Mouse (Mus musculus) neural tube, embryonic 13.5 days (tissue): ENCODE measurements around the gene Vdac1. TPM values are rescaled to one million over a fixed set of nuclear protein-coding genes. Genes with fewer than 3 reads are reported as not detected.

Experiments
- ATAC-seq: fragments of 200-750 bp; cut with Nextera tagmentation; 2 replicates; pipeline ENCODE4 v1.8.0; 2017; ENCODE audit warnings: low read depth, mild to moderate bottlenecking, moderate TSS enrichment, moderate library complexity
- H3K27ac ChIP-seq: fragments of 300-500 bp; sonication (generic); replicated peaks from 2 replicates; pipeline ENCODE4 v1.5.1; 2015; ENCODE audit warnings: moderate library complexity, mild to moderate bottlenecking, inconsistent platforms
- H3K27me3 ChIP-seq: fragments of 300-500 bp; sonication (generic); 2 replicates; pipeline ENCODE4 v1.6.1; 2015; ENCODE audit warnings: mild to moderate bottlenecking, inconsistent platforms
- H3K36me3 ChIP-seq: fragments of 300-500 bp; sonication (generic); 2 replicates; pipeline ENCODE4 v1.6.1; 2015; ENCODE audit warnings: mild to moderate bottlenecking, inconsistent platforms
- H3K4me1 ChIP-seq: fragments of 300-500 bp; sonication (generic); replicated peaks from 2 replicates; pipeline ENCODE4 v1.6.1; 2015; ENCODE audit warnings: inconsistent platforms
- H3K4me2 ChIP-seq: fragments of 300-500 bp; sonication (generic); 2 replicates; pipeline ENCODE4 v1.6.1; 2015; ENCODE audit warnings: inconsistent platforms, mild to moderate bottlenecking, moderate library complexity
- H3K4me3 ChIP-seq: fragments of 300-500 bp; sonication (generic); 2 replicates; pipeline ENCODE4 v1.5.1; 2015; ENCODE audit warnings: mild to moderate bottlenecking, inconsistent platforms
- H3K9ac ChIP-seq: fragments of 300-500 bp; sonication (generic); 2 replicates; pipeline ENCODE4 v1.6.1; 2015; ENCODE audit warnings: moderate library complexity, mild to moderate bottlenecking, inconsistent platforms
- H3K9me3 ChIP-seq: fragments of 300-500 bp; sonication (generic); 2 replicates; pipeline ENCODE4 v1.6.1; 2016; ENCODE audit warnings: inconsistent platforms
- WGBS: fragments of 180-500 bp; shearing (Covaris S2); methylation state at CpG from one replicate; pipeline ENCODE4 v1.1.7; 2015; 5-methylcytosine and 5-hydroxymethylcytosine counted together
- polyA plus RNA-seq: library from polyadenylated mRNA; unstranded; fragments of >200 nt; fragmentation: Nextera tagmentation; extraction: Ambion mirVana; gene quantifications from 2 replicates; pipeline ENCODE4 v1.2.1, GENCODE M21; 2015

Vdac1 gene
- polyA plus RNA-seq, 1 experiment from 2014 or later: 296 TPM

GRCm38 (mm10) chr11:52404209-52404608 lies 43.5 kb downstream of the Vdac1 start:
- H3K9me3 ChIP-seq: no peaks in the 10 kb centered on the region
- H3K36me3 ChIP-seq: peaks cover 58% of the 10 kb centered on the region
- H3K4me3 ChIP-seq: no peak overlapping the region
- H3K4me2 ChIP-seq: no peak overlapping the region
- WGBS: 93% methylated on average over 5 of the region's 5 CpGs
- H3K9ac ChIP-seq: no peak overlapping the region
- ATAC-seq: no peak
- H3K27me3 ChIP-seq: no peaks in the 10 kb centered on the region
- H3K4me1 ChIP-seq: peaks cover 13% of the 10 kb centered on the region
- H3K27ac ChIP-seq: no peak overlapping the region

GRCm38 (mm10) chr11:52405196-52405688 lies 44.6 kb downstream of the Vdac1 start:
- no peak overlapping the region for H3K4me2 ChIP-seq
- H3K36me3 ChIP-seq: peaks cover 68% of the 10 kb centered on the region
- no peak overlapping the region for H3K9ac ChIP-seq
- WGBS: 72% methylated on average over 9 of the region's 9 CpGs
- no peak for ATAC-seq
- no peaks in the 10 kb centered on the region for H3K9me3 ChIP-seq
- H3K27me3 ChIP-seq: no peaks in the 10 kb centered on the region
- peaks cover 7% of the 10 kb centered on the region for H3K4me1 ChIP-seq
- H3K4me3 ChIP-seq: no peak overlapping the region
- no peak overlapping the region for H3K27ac ChIP-seq

GRCm38 (mm10) chr11:52409316-52409715 lies 48.7 kb downstream of the Vdac1 start:
- H3K4me3 ChIP-seq: no peak overlapping the region
- H3K36me3 ChIP-seq: peaks cover 68% of the 10 kb centered on the region
- H3K27me3 ChIP-seq: no peaks in the 10 kb centered on the region
- H3K9ac ChIP-seq: no peak overlapping the region
- no peak overlapping the region for H3K4me2 ChIP-seq
- no peak for ATAC-seq
- no peaks in the 10 kb centered on the region for H3K9me3 ChIP-seq
- no peaks in the 10 kb centered on the region for H3K4me1 ChIP-seq
- WGBS: 91% methylated on average over 5 of the region's 5 CpGs
- no peak overlapping the region for H3K27ac ChIP-seq

GRCm38 (mm10) chr11:52418358-52418757 lies 57.7 kb downstream of the Vdac1 start:
- no peak overlapping the region for H3K27ac ChIP-seq
- no peaks in the 10 kb centered on the region for H3K36me3 ChIP-seq
- H3K9me3 ChIP-seq: no peaks in the 10 kb centered on the region
- no peak overlapping the region for H3K4me3 ChIP-seq
- 78% methylated on average over 5 of the region's 5 CpGs for WGBS
- no peak overlapping the region for H3K9ac ChIP-seq
- peaks cover 16% of the 10 kb centered on the region for H3K27me3 ChIP-seq
- peaks cover 10% of the 10 kb centered on the region; the same call in 1 of the 2 replicates for H3K4me1 ChIP-seq
- no peak for ATAC-seq
- H3K4me2 ChIP-seq: no peak overlapping the region

GRCm38 (mm10) chr11:52419246-52419645 lies 58.6 kb downstream of the Vdac1 start:
- no peak overlapping the region for H3K9ac ChIP-seq
- H3K27ac ChIP-seq: no peak overlapping the region
- no peak overlapping the region for H3K4me3 ChIP-seq
- H3K4me1 ChIP-seq: peaks cover 10% of the 10 kb centered on the region; the same call in 1 of the 2 replicates
- no peaks in the 10 kb centered on the region for H3K9me3 ChIP-seq
- no peaks in the 10 kb centered on the region for H3K36me3 ChIP-seq
- ATAC-seq: no peak
- peaks cover 24% of the 10 kb centered on the region for H3K27me3 ChIP-seq
- no peak overlapping the region for H3K4me2 ChIP-seq
- 45% methylated on average over 5 of the region's 5 CpGs for WGBS

GRCm38 (mm10) chr11:52419861-52420260 lies 59.2 kb downstream of the Vdac1 start:
- H3K4me3 ChIP-seq: no peak overlapping the region
- H3K4me2 ChIP-seq: no peak overlapping the region
- H3K36me3 ChIP-seq: no peaks in the 10 kb centered on the region
- WGBS: 85% methylated on average over 7 of the region's 7 CpGs
- H3K9ac ChIP-seq: no peak overlapping the region
- no peak for ATAC-seq
- H3K27ac ChIP-seq: no peak overlapping the region
- peaks cover 25% of the 10 kb centered on the region for H3K27me3 ChIP-seq
- no peaks in the 10 kb centered on the region for H3K9me3 ChIP-seq
- peaks cover 10% of the 10 kb centered on the region; the same call in 1 of the 2 replicates for H3K4me1 ChIP-seq

- no peaks in the 10 kb centered on the region for H3K36me3 ChIP-seq
- no peak overlapping the region for H3K4me3 ChIP-seq
- H3K4me1 ChIP-seq: peaks cover 10% of the 10 kb centered on the region; the same call in 1 of the 2 replicates
- WGBS: 51% methylated on average over 12 of the region's 12 CpGs
- H3K27ac ChIP-seq: no peak overlapping the region
- H3K9ac ChIP-seq: no peak overlapping the region
- ATAC-seq: no peak
- H3K9me3 ChIP-seq: no peaks in the 10 kb centered on the region
- peaks cover 25% of the 10 kb centered on the region for H3K27me3 ChIP-seq
- H3K4me2 ChIP-seq: no peak overlapping the region
These were observed 59.8 kb downstream of the Vdac1 start for GRCm38 (mm10) chr11:52420296-52421052.

- H3K27ac ChIP-seq: no peak overlapping the region
- H3K36me3 ChIP-seq: no peaks in the 10 kb centered on the region
- H3K4me2 ChIP-seq: no peak overlapping the region
- no peak for ATAC-seq
- whole genome bisulfite sequencing: 25% methylated on average over 12 of the region's 12 CpGs
- no peaks in the 10 kb centered on the region for H3K9me3 ChIP-seq
- H3K27me3 ChIP-seq: peaks cover 25% of the 10 kb centered on the region
- no peak overlapping the region for H3K9ac ChIP-seq
- H3K4me1 ChIP-seq: peaks cover 17% of the 10 kb centered on the region
- H3K4me3 ChIP-seq: no peak overlapping the region
These were observed 60.6 kb downstream of the Vdac1 start for GRCm38 (mm10) chr11:52421053-52421778.

- Histone ChIP-seq H3K4me1 (peaks cover 23% of the 10 kb centered on the region), H3K9ac (no peak overlapping the region), H3K27ac (no peak overlapping the region), H3K36me3 (no peaks in the 10 kb centered on the region), H3K9me3 (peaks cover 6% of the 10 kb centered on the region; the same call in 1 of the 2 replicates), H3K4me2 (no peak overlapping the region), H3K27me3 (peaks cover 39% of the 10 kb centered on the region), H3K4me3 (no peak overlapping the region)
- ATAC-seq: no peak
- 71% methylated on average over 6 of the region's 6 CpGs for WGBS
These were observed 68.8 kb downstream of the Vdac1 start for GRCm38 (mm10) chr11:52429440-52429839.

GRCm38 (mm10) chr11:52431594-52431993 lies 70.9 kb downstream of the Vdac1 start:
- Histone ChIP-seq H3K4me3 (no peak overlapping the region), H3K9ac (no peak overlapping the region), H3K9me3 (peaks cover 6% of the 10 kb centered on the region; the same call in 1 of the 2 replicates), H3K36me3 (no peaks in the 10 kb centered on the region), H3K4me2 (no peak overlapping the region), H3K4me1 (peaks cover 12% of the 10 kb centered on the region), H3K27ac (0 out of 2 replicates have a peak overlapping the region, but pooled peaks have one; percentile 54), H3K27me3 (peaks cover 59% of the 10 kb centered on the region)
- peak; percentile 90 for ATAC-seq
- WGBS: 19% methylated on average over 5 of the region's 5 CpGs

- WGBS: 87% methylated on average over 5 of the region's 5 CpGs
- H3K9ac ChIP-seq: no peak overlapping the region
These were observed 71.5 kb downstream of the Vdac1 start for GRCm38 (mm10) chr11:52432148-52432547.

More at GRCm38 (mm10) chr11:52432148-52432547, 71.5 kb downstream of the Vdac1 start:
- H3K27me3 ChIP-seq: peaks cover 64% of the 10 kb centered on the region
- H3K27ac ChIP-seq: peak overlapping the region; percentile 54; the same call in 1 of the 2 replicates
- peaks cover 6% of the 10 kb centered on the region; the same call in 1 of the 2 replicates for H3K9me3 ChIP-seq
- no peaks in the 10 kb centered on the region for H3K36me3 ChIP-seq
- H3K4me1 ChIP-seq: peaks cover 10% of the 10 kb centered on the region
- no peak overlapping the region for H3K4me3 ChIP-seq
- no peak overlapping the region for H3K4me2 ChIP-seq
- no peak for ATAC-seq
